Mouse (Mus musculus) liver, postnatal 0 days (tissue): Measurements from ENCODE around the gene Vsx1. TPM values are rescaled to one million over a fixed set of nuclear protein-coding genes. Genes with fewer than 3 reads are reported as not detected.

Experiments
- ATAC-seq: fragments of 200-750 bp; cut with Nextera tagmentation; 2 replicates; pipeline ENCODE4 v1.8.0; 2017; ENCODE audit warnings: mild to moderate bottlenecking, moderate library complexity
- DNase-seq: peaks from one replicate; pipeline ENCODE4 v3.0.0-alpha.2; 2016
- H3K27ac ChIP-seq: fragments of 300-500 bp; sonication (generic); 2 replicates; pipeline ENCODE4 v1.5.1; 2014; ENCODE audit warnings: antibody characterized with exemption, moderate library complexity, mild to moderate bottlenecking, low read depth
- H3K27me3 ChIP-seq: fragments of 300-500 bp; sonication (generic); 2 replicates; pipeline ENCODE4 v1.6.1; 2014; ENCODE audit warnings: low read length, control low read depth, mixed read lengths; ENCODE audit not compliant: insufficient read depth
- H3K36me3 ChIP-seq: fragments of 300-500 bp; sonication (generic); replicated peaks from 2 replicates; pipeline ENCODE4 v1.6.1; 2014; ENCODE audit warnings: mild to moderate bottlenecking, control low read depth, low read length, moderate library complexity, mixed read lengths; ENCODE audit not compliant: insufficient read depth
- H3K4me1 ChIP-seq: fragments of 300-500 bp; sonication (generic); 2 replicates; pipeline ENCODE4 v1.6.1; 2014; ENCODE audit warnings: antibody characterized with exemption, mild to moderate bottlenecking, control low read depth; ENCODE audit not compliant: insufficient read depth
- H3K4me2 ChIP-seq: fragments of 300-500 bp; sonication (generic); 2 replicates; pipeline ENCODE4 v1.6.1; 2014; ENCODE audit warnings: low read depth, mild to moderate bottlenecking, low read length, moderate library complexity, mixed read lengths
- H3K4me3 ChIP-seq: fragments of 300-500 bp; sonication (generic); 2 replicates; pipeline ENCODE4 v1.5.1; 2014; ENCODE audit warnings: low read depth, low read length
- H3K9ac ChIP-seq: fragments of 300-500 bp; sonication (generic); replicated peaks from 2 replicates; pipeline ENCODE4 v1.6.1; 2014; ENCODE audit warnings: mild to moderate bottlenecking, moderate library complexity
- H3K9me3 ChIP-seq: fragments of 300-500 bp; sonication (generic); 2 replicates; pipeline ENCODE4 v1.6.1; 2016; ENCODE audit warnings: mild to moderate bottlenecking, control low read depth, low read length, mixed read lengths
- CTCF ChIP-seq: sonication (generic); IDR thresholded peaks from 2 replicates; pipeline ENCODE4 v1.5.1; 2016; ENCODE audit warnings: antibody characterized with exemption, low read depth
- EP300 ChIP-seq: IDR thresholded peaks from 2 replicates; pipeline ENCODE4 v1.6.1; 2016; ENCODE audit warnings: antibody characterized with exemption, low read depth, mild to moderate bottlenecking
- WGBS: fragments of 180-500 bp; shearing (Covaris S2); extraction: QIAGEN DNeasy Blood & Tissue Kit; methylation state at CpG from one replicate; pipeline ENCODE4 v1.1.7; 2014; ENCODE audit not compliant: insufficient replicate concordance; 5-methylcytosine and 5-hydroxymethylcytosine counted together
- polyA plus RNA-seq: library from polyadenylated mRNA; unstranded; fragments of >200 nt; fragmentation: Nextera tagmentation; extraction: Ambion mirVana; gene quantifications from 2 replicates; pipeline ENCODE4 v1.2.1, GENCODE M21; 2015

Vsx1 gene
- polyA plus RNA-seq, 1 experiment from 2014 or later: not detected

- H3K27ac ChIP-seq: no peak overlapping the region
- TF ChIP-seq CTCF (peak; percentile 16; the same call in 1 of the 2 replicates), EP300 (no peak)
- no peak for DNase-seq
- ATAC-seq: no peak
- no peaks in the 10 kb centered on the region for H3K9me3 ChIP-seq
- H3K4me1 ChIP-seq: peaks cover 13% of the 10 kb centered on the region
- H3K4me2 ChIP-seq: no peak overlapping the region
- no peak overlapping the region for H3K9ac ChIP-seq
- no peaks in the 10 kb centered on the region for H3K27me3 ChIP-seq
- WGBS: 23% methylated on average over 1 of the region's 1 CpGs
- H3K4me3 ChIP-seq: no peak overlapping the region
- no peaks in the 10 kb centered on the region for H3K36me3 ChIP-seq
Observed at GRCm38 (mm10) chr2:150675525-150675924, 13.6 kb downstream of the Vsx1 start.

GRCm38 (mm10) chr2:150674900-150675299 lies 14.3 kb downstream of the Vsx1 start:
- Histone ChIP-seq H3K27me3 (no peaks in the 10 kb centered on the region), H3K4me1 (peaks cover 17% of the 10 kb centered on the region), H3K27ac (peak overlapping the region; percentile 24; the same call in 1 of the 2 replicates), H3K4me2 (no peak overlapping the region), H3K36me3 (no peaks in the 10 kb centered on the region), H3K9me3 (no peaks in the 10 kb centered on the region), H3K4me3 (no peak overlapping the region), H3K9ac (no peak overlapping the region)
- DNase-seq (peak; percentile 81), ATAC-seq (peak; percentile 67)
- TF ChIP-seq EP300 (no peak), CTCF (peak; percentile 92)
- 3% methylated on average over 2 of the region's 2 CpGs for WGBS

DNA sequence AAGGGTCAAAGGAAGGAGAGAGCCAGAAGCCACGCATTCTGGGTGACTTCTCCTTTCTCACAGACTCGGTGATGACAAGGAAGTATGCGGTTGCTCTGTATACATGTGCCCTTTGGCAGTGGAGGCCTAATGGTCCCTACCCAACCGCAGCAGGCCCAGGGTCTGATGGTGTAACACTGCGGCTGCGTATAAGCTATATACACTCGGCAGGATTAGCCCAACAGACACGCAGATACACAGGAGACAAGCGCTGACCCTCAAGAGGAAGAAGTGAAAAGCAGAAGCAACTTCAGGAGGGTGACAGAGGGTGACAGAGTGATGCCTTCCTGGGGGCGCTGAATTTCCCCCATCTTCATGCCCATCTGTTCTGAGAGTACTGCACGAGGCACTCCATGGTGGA lies 15.2 kb downstream of the Vsx1 start:
- Histone ChIP-seq H3K36me3 (no peaks in the 10 kb centered on the region), H3K27me3 (no peaks in the 10 kb centered on the region), H3K4me1 (peaks cover 25% of the 10 kb centered on the region), H3K9me3 (no peaks in the 10 kb centered on the region), H3K4me3 (no peak overlapping the region), H3K9ac (no peak overlapping the region), H3K4me2 (no peak overlapping the region), H3K27ac (peak overlapping the region; percentile 48)
- TF ChIP-seq CTCF: no peak
- no peak for TF ChIP-seq EP300
- WGBS: 29% methylated on average over 11 of the region's 11 CpGs
- peak; percentile 55 for DNase-seq
- ATAC-seq: peak; percentile 70

DNA sequence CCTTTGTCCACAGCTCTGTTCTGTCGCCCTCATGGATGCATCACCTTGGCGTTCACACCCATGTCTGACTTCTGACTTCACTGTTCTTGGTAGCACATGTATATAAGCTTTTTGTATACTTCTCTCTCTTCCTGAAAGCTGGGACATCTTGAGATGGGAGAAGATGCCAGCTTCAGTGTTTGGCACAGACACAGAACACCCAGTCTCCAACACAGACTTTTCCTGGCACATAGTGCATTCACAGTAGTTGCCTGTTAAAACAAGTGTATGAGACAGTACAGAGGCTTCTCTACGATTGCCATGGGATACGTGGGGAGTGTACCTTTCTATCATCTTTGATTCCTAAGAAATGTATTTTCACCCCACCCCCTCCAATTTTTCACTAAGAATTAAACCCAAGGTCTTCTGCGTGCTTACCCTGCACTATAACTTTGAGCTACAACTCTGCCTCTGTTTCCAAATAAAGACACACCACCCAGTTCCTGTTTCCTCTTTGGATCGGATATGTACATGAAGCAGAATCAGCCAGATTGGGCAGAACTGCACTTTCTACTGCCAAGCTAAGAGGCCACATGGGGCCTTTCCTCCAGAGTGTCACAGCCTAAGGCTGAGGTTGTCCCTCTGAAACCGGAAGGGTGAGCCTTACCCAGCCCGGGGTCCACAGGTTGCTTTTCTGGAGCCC lies 17.4 kb downstream of the Vsx1 start:
- WGBS: 59% methylated on average over 8 of the region's 8 CpGs
- no peak for DNase-seq
- ATAC-seq: no peak

GRCm38 (mm10) chr2:150670926-150671325 lies 18.2 kb downstream of the Vsx1 start:
- TF ChIP-seq CTCF (no peak), EP300 (no peak)
- Histone ChIP-seq H3K4me3 (no peak overlapping the region), H3K36me3 (no peaks in the 10 kb centered on the region), H3K4me2 (no peak overlapping the region), H3K27ac (no peak overlapping the region), H3K27me3 (no peaks in the 10 kb centered on the region), H3K9ac (no peak overlapping the region), H3K4me1 (peaks cover 32% of the 10 kb centered on the region), H3K9me3 (no peaks in the 10 kb centered on the region)
- ATAC-seq (no peak), DNase-seq (peak; percentile 8)
- 94% methylated on average over 1 of the region's 1 CpGs for WGBS

More for the DNA sequence above, 17.4 kb downstream of the Vsx1 start:
- H3K27me3 ChIP-seq: no peaks in the 10 kb centered on the region
- no peak overlapping the region for H3K27ac ChIP-seq
- H3K9ac ChIP-seq: no peak overlapping the region
- H3K4me3 ChIP-seq: no peak overlapping the region
- no peaks in the 10 kb centered on the region for H3K9me3 ChIP-seq
- no peaks in the 10 kb centered on the region for H3K36me3 ChIP-seq
- H3K4me2 ChIP-seq: no peak overlapping the region
- no peak for TF ChIP-seq EP300
- no peak for TF ChIP-seq CTCF
- H3K4me1 ChIP-seq: peaks cover 29% of the 10 kb centered on the region

GRCm38 (mm10) chr2:150669454-150670045 lies 19.6 kb downstream of the Vsx1 start:
- Histone ChIP-seq H3K27ac (peak overlapping the region; percentile 55), H3K4me3 (no peak overlapping the region), H3K4me2 (0 out of 2 replicates have a peak overlapping the region, but pooled peaks have one; percentile 96), H3K9me3 (no peaks in the 10 kb centered on the region), H3K36me3 (no peaks in the 10 kb centered on the region), H3K9ac (no peak overlapping the region), H3K4me1 (peaks cover 41% of the 10 kb centered on the region), H3K27me3 (no peaks in the 10 kb centered on the region)
- DNase-seq: peak; percentile 59
- no peak for ATAC-seq
- no peak for TF ChIP-seq EP300
- TF ChIP-seq CTCF: no peak
- 39% methylated on average over 2 of the region's 2 CpGs for WGBS
